Mouse (Mus musculus) liver, embryonic 13.5 days (tissue): ENCODE results near the gene Usp4. TPM values are rescaled to one million over a fixed set of nuclear protein-coding genes. Genes with fewer than 3 reads are reported as not detected.

Experiments used
- ATAC-seq: fragments of 200-750 bp; cut with Nextera tagmentation; 2 replicates; pipeline ENCODE4 v1.8.0; 2017; ENCODE audit warnings: low read depth, mild to moderate bottlenecking, moderate number of reproducible peaks, moderate library complexity
- DNase-seq: peaks from one replicate; pipeline ENCODE4 v3.0.0; 2022
- H3K27ac ChIP-seq: fragments of 300-500 bp; sonication (generic); 2 replicates; pipeline ENCODE4 v1.5.1; 2015; ENCODE audit warnings: moderate library complexity, mild to moderate bottlenecking, inconsistent platforms
- H3K27me3 ChIP-seq: fragments of 300-500 bp; sonication (generic); 2 replicates; pipeline ENCODE4 v1.6.1; 2015; ENCODE audit warnings: mild to moderate bottlenecking, inconsistent platforms
- H3K36me3 ChIP-seq: fragments of 300-500 bp; sonication (generic); 2 replicates; pipeline ENCODE4 v1.6.1; 2015; ENCODE audit warnings: mild to moderate bottlenecking, inconsistent platforms
- H3K4me1 ChIP-seq: fragments of 300-500 bp; sonication (generic); replicated peaks from 2 replicates; pipeline ENCODE4 v1.6.1; 2015; ENCODE audit warnings: inconsistent platforms
- H3K4me2 ChIP-seq: fragments of 300-500 bp; sonication (generic); 2 replicates; pipeline ENCODE4 v1.6.1; 2015; ENCODE audit warnings: inconsistent platforms, mild to moderate bottlenecking, moderate library complexity
- H3K4me3 ChIP-seq: fragments of 300-500 bp; sonication (generic); replicated peaks from 2 replicates; pipeline ENCODE4 v1.5.1; 2015; ENCODE audit warnings: mild to moderate bottlenecking, inconsistent platforms
- H3K9ac ChIP-seq: fragments of 300-500 bp; sonication (generic); 2 replicates; pipeline ENCODE4 v1.6.1; 2015; ENCODE audit warnings: mild to moderate bottlenecking, inconsistent platforms
- H3K9me3 ChIP-seq: fragments of 300-500 bp; sonication (generic); replicated peaks from 2 replicates; pipeline ENCODE4 v1.6.1; 2016; ENCODE audit warnings: inconsistent platforms
- WGBS: fragments of 180-500 bp; shearing (Covaris S2); methylation state at CpG from one replicate; pipeline ENCODE4 v1.1.7; 2015; ENCODE audit not compliant: insufficient replicate concordance; 5-methylcytosine and 5-hydroxymethylcytosine counted together
- polyA plus RNA-seq: library from polyadenylated mRNA; unstranded; fragments of >200 nt; fragmentation: Nextera tagmentation; extraction: Ambion mirVana; gene quantifications from 2 replicates; pipeline ENCODE4 v1.2.1, GENCODE M21; 2015

Gene Usp4
- polyA plus RNA-seq, 1 experiment from 2014 or later: 67.0 TPM

- H3K9me3 ChIP-seq: no peaks in the 10 kb centered on the region
- H3K27me3 ChIP-seq: no peaks in the 10 kb centered on the region
- H3K36me3 ChIP-seq: no peaks in the 10 kb centered on the region
- no peak overlapping the region for H3K4me2 ChIP-seq
- ATAC-seq (no peak), DNase-seq (no peak)
- H3K9ac ChIP-seq: no peak overlapping the region
- no peak overlapping the region for H3K27ac ChIP-seq
- H3K4me3 ChIP-seq: no peak overlapping the region
- no peaks in the 10 kb centered on the region for H3K4me1 ChIP-seq
- WGBS: 70% methylated on average over 9 of the region's 9 CpGs
These were observed 63.8 kb downstream of the Usp4 start for GRCm38 (mm10) chr9:108411381-108411942.

- H3K4me2 ChIP-seq: no peak overlapping the region
- no peak overlapping the region for H3K4me3 ChIP-seq
These were observed 64.6 kb downstream of the Usp4 start for GRCm38 (mm10) chr9:108412221-108412620.

GRCm38 (mm10) chr9:108428384-108428783, 80.7 kb downstream of the Usp4 start, which contains the start of gene Ccdc36:
Gene Ccdc36 (minus strand): TSS chr9:108428484.
- Histone ChIP-seq H3K4me3 (no peak within 1 kb of the TSS), H3K9me3 (no peaks in the 10 kb centered on the region), H3K36me3 (no peaks in the 10 kb centered on the region), H3K27me3 (no peaks in the 10 kb centered on the region), H3K4me2 (no peak within 1 kb of the TSS), H3K27ac (no peak within 1 kb of the TSS), H3K9ac (no peak within 1 kb of the TSS), H3K4me1 (peaks cover 6% of the 10 kb centered on the region)
- ATAC-seq (no peak), DNase-seq (no peak)

More at GRCm38 (mm10) chr9:108412221-108412620, 64.6 kb downstream of the Usp4 start:
- DNase-seq: no peak
- Histone ChIP-seq H3K27me3 (no peaks in the 10 kb centered on the region), H3K4me1 (no peaks in the 10 kb centered on the region), H3K36me3 (no peaks in the 10 kb centered on the region), H3K9ac (no peak overlapping the region), H3K27ac (no peak overlapping the region), H3K9me3 (no peaks in the 10 kb centered on the region)
- WGBS: 66% methylated on average over 1 of the region's 1 CpGs
- no peak for ATAC-seq

GRCm38 (mm10) chr9:108431431-108432067, 83.9 kb downstream of the Usp4 start:
- Histone ChIP-seq H3K36me3 (no peaks in the 10 kb centered on the region), H3K4me3 (no peak overlapping the region; the same call in 1 of the 2 replicates), H3K9me3 (no peaks in the 10 kb centered on the region), H3K4me1 (peaks cover 6% of the 10 kb centered on the region), H3K27me3 (no peaks in the 10 kb centered on the region), H3K4me2 (peak overlapping the region; percentile 49), H3K9ac (0 out of 2 replicates have a peak overlapping the region, but pooled peaks have one; percentile 37), H3K27ac (no peak overlapping the region)
- peak; percentile 60 for ATAC-seq
- peak; percentile 68 for DNase-seq
- WGBS: 43% methylated on average over 32 of the region's 32 CpGs

DNA sequence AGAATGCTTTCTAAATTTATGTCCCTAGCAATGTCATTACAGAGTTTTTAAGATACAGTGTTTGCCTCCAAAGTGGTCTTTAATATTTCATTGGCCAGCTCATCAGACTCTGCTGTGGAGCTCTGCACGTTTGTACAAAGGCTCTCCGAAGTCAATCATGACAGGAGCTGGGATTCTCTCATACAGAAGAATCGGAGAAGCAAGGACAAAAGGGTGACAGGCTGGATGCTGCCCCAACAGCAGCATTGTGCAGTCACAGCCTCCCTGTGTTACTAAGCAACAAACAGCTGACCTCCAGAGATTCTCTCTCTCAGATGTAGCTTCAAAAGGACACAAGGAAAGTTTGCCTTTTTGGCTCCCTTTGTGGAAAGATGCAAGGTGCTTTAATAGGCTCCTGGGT, 88.5 kb downstream of the Usp4 start, which contains the start of gene BC048562:
TSS of gene BC048562 (plus strand) at position 301 of the 400 bp plus-strand sequence.
- ATAC-seq: no peak

DNA sequence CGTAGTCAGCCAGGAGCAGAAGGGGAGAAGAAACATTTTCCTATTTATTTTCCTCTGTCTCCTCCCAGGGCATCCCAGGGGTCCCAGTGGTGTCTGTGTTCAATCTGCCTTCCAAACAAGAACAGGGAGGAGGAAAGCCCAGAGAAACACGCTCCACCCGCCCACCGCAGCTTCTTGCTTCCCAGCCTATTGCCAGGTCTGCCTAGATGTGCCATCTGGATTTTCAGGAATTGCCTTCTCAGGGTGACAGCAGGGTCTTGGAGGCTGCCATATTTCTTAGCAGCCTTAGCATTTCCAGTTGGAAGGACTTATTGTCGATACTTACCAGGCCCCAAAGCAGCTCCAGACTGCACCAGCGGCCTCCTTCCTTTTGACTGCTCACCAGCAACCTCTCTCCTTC, 91.5 kb downstream of the Usp4 start:
- 72% methylated on average over 6 of the region's 6 CpGs for WGBS
- H3K27ac ChIP-seq: no peak overlapping the region
- ATAC-seq (no peak), DNase-seq (no peak)
- no peak overlapping the region for H3K9ac ChIP-seq
- no peak overlapping the region for H3K4me2 ChIP-seq
- H3K9me3 ChIP-seq: no peaks in the 10 kb centered on the region
- H3K36me3 ChIP-seq: no peaks in the 10 kb centered on the region
- peaks cover 4% of the 10 kb centered on the region for H3K4me1 ChIP-seq
- no peak overlapping the region for H3K4me3 ChIP-seq
- no peaks in the 10 kb centered on the region for H3K27me3 ChIP-seq

More for the DNA sequence above, 88.5 kb downstream of the Usp4 start, which contains the start of gene BC048562:
- no peaks in the 10 kb centered on the region for H3K9me3 ChIP-seq
- peaks cover 6% of the 10 kb centered on the region for H3K4me1 ChIP-seq
- 56% methylated on average over 3 of the region's 3 CpGs for WGBS
- DNase-seq: no peak
- no peak within 1 kb of the TSS for H3K9ac ChIP-seq
- H3K27me3 ChIP-seq: no peaks in the 10 kb centered on the region
- H3K36me3 ChIP-seq: no peaks in the 10 kb centered on the region
- no peak within 1 kb of the TSS for H3K27ac ChIP-seq
- no peak within 1 kb of the TSS for H3K4me2 ChIP-seq
- H3K4me3 ChIP-seq: no peak within 1 kb of the TSS

DNA sequence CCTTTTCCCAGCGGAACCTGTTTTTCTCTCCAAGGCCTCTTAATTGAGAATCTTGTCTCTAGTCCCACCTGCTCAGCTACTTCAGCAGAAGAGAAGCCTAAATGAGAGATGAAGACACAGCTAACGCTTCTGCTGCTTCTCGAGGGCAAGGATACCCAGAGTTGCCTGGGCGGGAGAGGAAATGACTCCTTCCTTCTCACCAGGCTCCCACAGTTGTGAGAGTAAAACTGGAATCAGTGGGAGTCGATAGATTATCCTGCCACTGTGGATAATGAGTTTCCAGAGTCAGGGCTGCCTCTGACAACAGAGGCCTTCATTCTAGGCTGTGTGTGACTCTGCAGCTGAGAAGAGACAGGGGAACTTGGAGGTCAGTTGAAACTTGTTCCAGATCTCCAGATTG, 92.8 kb downstream of the Usp4 start:
- no peak for DNase-seq
- Histone ChIP-seq H3K9ac (no peak overlapping the region), H3K36me3 (no peaks in the 10 kb centered on the region), H3K27ac (no peak overlapping the region), H3K9me3 (no peaks in the 10 kb centered on the region), H3K4me1 (peaks cover 5% of the 10 kb centered on the region), H3K4me2 (no peak overlapping the region), H3K4me3 (no peak overlapping the region), H3K27me3 (no peaks in the 10 kb centered on the region)
- WGBS: 48% methylated on average over 5 of the region's 5 CpGs
- ATAC-seq: no peak

- no peak overlapping the region for H3K4me3 ChIP-seq
- no peak overlapping the region for H3K27ac ChIP-seq
- no peaks in the 10 kb centered on the region for H3K36me3 ChIP-seq
- H3K27me3 ChIP-seq: no peaks in the 10 kb centered on the region
- H3K4me2 ChIP-seq: no peak overlapping the region
- ATAC-seq (no peak), DNase-seq (no peak)
- H3K9ac ChIP-seq: no peak overlapping the region
- peaks cover 5% of the 10 kb centered on the region for H3K4me1 ChIP-seq
- WGBS: 80% methylated on average over 11 of the region's 11 CpGs
- no peaks in the 10 kb centered on the region for H3K9me3 ChIP-seq
These were observed 93.7 kb downstream of the Usp4 start for GRCm38 (mm10) chr9:108441236-108441919.

Other genes with a start within 250 kb of the Usp4 start
- 2.3 and 2.5 TPM in 2 replicates for gene Bsn, start 157.5 kb upstream of the Usp4 start, polyA plus RNA-seq
- 12.7 and 17.8 TPM in 2 replicates for gene Dag1, start 83.9 kb upstream of the Usp4 start, polyA plus RNA-seq
- 4.7 and 5.6 TPM in 2 replicates for gene Nicn1, start 57.4 kb upstream of the Usp4 start, polyA plus RNA-seq
- 14.0 and 14.1 TPM in 2 replicates for gene Amt, start 51.0 kb upstream of the Usp4 start, polyA plus RNA-seq
- 235 and 296 TPM in 2 replicates for gene Rhoa, start 41.7 kb upstream of the Usp4 start, polyA plus RNA-seq
- gene Tcta, start 41.7 kb upstream of the Usp4 start, polyA plus RNA-seq: 12.7 TPM in 2 replicates
- 6,829 and 6,884 TPM in 2 replicates for gene Gpx1, start 8.9 kb upstream of the Usp4 start, polyA plus RNA-seq
- 0.47 and 0.68 TPM in 2 replicates for gene 1700102P08Rik, start 45.0 kb downstream of the Usp4 start, polyA plus RNA-seq
- gene Ccdc36, start 80.6 kb downstream of the Usp4 start, polyA plus RNA-seq: 0.30 and 0.35 TPM in 2 replicates
- gene BC048562, start 88.6 kb downstream of the Usp4 start, polyA plus RNA-seq: not detected in 2 replicates
- 23.5 and 26.0 TPM in 2 replicates for gene Ccdc71, start 112.7 kb downstream of the Usp4 start, polyA plus RNA-seq
- gene Klhdc8b, start 113.7 kb downstream of the Usp4 start, polyA plus RNA-seq: 12.3 and 12.8 TPM in 2 replicates
- 5.3 and 6.4 TPM in 2 replicates for gene Lamb2, start 131.9 kb downstream of the Usp4 start, polyA plus RNA-seq
- 26.0 and 27.0 TPM in 2 replicates for gene Usp19, start 142.7 kb downstream of the Usp4 start, polyA plus RNA-seq
- gene Qars, start 159.9 kb downstream of the Usp4 start, polyA plus RNA-seq: 63.1 and 66.1 TPM in 2 replicates
- 46.2 and 61.1 TPM in 2 replicates for gene Qrich1, start 169.0 kb downstream of the Usp4 start, polyA plus RNA-seq
- gene Impdh2, start 212.4 kb downstream of the Usp4 start, polyA plus RNA-seq: 153 and 166 TPM in 2 replicates
- 27.5 and 35.5 TPM in 2 replicates for gene Ndufaf3, start 219.6 kb downstream of the Usp4 start, polyA plus RNA-seq
- 40.5 and 43.2 TPM in 2 replicates for gene Dalrd3, start 222.0 kb downstream of the Usp4 start, polyA plus RNA-seq
- 16.4 and 18.3 TPM in 2 replicates for gene Wdr6, start 230.9 kb downstream of the Usp4 start, polyA plus RNA-seq
- 0.61 and 0.70 TPM in 2 replicates for gene P4htm, start 249.8 kb downstream of the Usp4 start, polyA plus RNA-seq